Mouse (Mus musculus) embryonic fibroblast, embryonic 13.5 days (primary cell): ENCODE data around the gene Des.

Source experiments
- CTCF ChIP-seq: IDR thresholded peaks from 2 replicates; pipeline ENCODE4 v1.5.1; 2011; ENCODE audit warnings: mild to moderate bottlenecking, control low read depth, low read length, moderate library complexity, borderline replicate concordance; ENCODE audit not compliant: insufficient read depth
- POLR2A ChIP-seq: IDR thresholded peaks from 2 replicates; pipeline ENCODE4 v1.6.1; 2011; ENCODE audit warnings: low read depth, mild to moderate bottlenecking, control low read depth, low read length, moderate library complexity

GRCm38 (mm10) chr1:75311694-75312093 is 48.4 kb upstream of the Des start:
- TF ChIP-seq POLR2A (no peak), CTCF (no peak)
